Mouse (Mus musculus): ENCODE measurements around the gene Gm45808. TPM values are rescaled to one million over a fixed set of nuclear protein-coding genes. Genes with fewer than 3 reads are reported as not detected.
"Not testable (repeated sequence)": the region's sequence is repeated elsewhere in the genome, so short reads cannot be mapped to it uniquely, and the experiment has no call there.

Gene Gm45808
- polyA plus RNA-seq, 1 experiment from 2014 or later: not detected

- Histone ChIP-seq H3K9me3 (ENCODE audit: low read length) (no peaks in the 10 kb centered on the region), H3K27me3 (replicated peaks; ENCODE audit: insufficient read depth, low read length) (no peaks in the 10 kb centered on the region), H3K4me1 (ENCODE audit: insufficient read depth, low read depth, low read length) (peaks cover 9% of the 10 kb centered on the region), H3K27ac (ENCODE audit: low read length) (peak overlapping the region; percentile 79), H3K36me3 (ENCODE audit: insufficient read depth, low read length) (peaks cover 5% of the 10 kb centered on the region; the same call in 1 of the 2 replicates), H3K4me3 (ENCODE audit: low read depth, low read length) (peak overlapping the region; percentile 49), H3K4me2 (replicated peaks; ENCODE audit: low read depth, low read length) (peak overlapping the region; percentile 55), H3K9ac (replicated peaks; ENCODE audit: low read depth) (0 out of 2 replicates have a peak overlapping the region, but pooled peaks have one; percentile 41)
- TF ChIP-seq CTCF (IDR thresholded peaks at IDR 0.05): peak; percentile 49
- TF ChIP-seq EP300 (IDR thresholded peaks at IDR 0.05): no peak
- ATAC-seq (peak; percentile 52), DNase-seq (ENCODE audit: low spot score) (peak; percentile 93)
- WGBS: under 1% methylated on average over 28 of the region's 28 CpGs
Measured at GRCm38 (mm10) chr7:45521728-45522184, 35.1 kb upstream of the Gm45808 start.

DNA sequence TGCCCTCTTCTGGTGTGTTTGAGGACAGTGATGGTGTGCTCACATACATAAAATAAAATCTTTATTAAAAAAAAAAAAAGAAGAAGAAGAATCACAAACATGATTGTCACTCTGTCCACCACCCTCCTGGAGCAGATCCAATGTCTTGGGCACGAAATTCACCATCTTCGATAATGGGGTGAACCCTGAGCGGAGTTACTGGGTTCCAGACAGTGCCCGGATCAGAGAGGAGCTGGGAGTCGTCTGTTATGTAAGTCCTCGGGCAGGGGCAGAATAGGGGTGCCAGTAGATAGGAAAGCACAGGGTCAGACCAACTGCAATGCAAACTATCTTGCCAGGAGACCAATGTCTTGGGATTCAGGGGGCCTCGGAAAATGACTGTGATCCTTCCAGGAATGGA is 34.0 kb upstream of the Gm45808 start:
- Histone ChIP-seq H3K9me3 (ENCODE audit: low read length) (no peaks in the 10 kb centered on the region), H3K4me2 (replicated peaks; ENCODE audit: low read depth, low read length) (no peak overlapping the region), H3K4me1 (ENCODE audit: insufficient read depth, low read depth, low read length) (peaks cover 9% of the 10 kb centered on the region), H3K9ac (replicated peaks; ENCODE audit: low read depth) (no peak overlapping the region), H3K36me3 (ENCODE audit: insufficient read depth, low read length) (peaks cover 5% of the 10 kb centered on the region; the same call in 1 of the 2 replicates), H3K27me3 (replicated peaks; ENCODE audit: insufficient read depth, low read length) (no peaks in the 10 kb centered on the region), H3K4me3 (ENCODE audit: low read depth, low read length) (no peak overlapping the region), H3K27ac (ENCODE audit: low read length) (no peak overlapping the region)
- DNase-seq (ENCODE audit: low spot score) (no peak), ATAC-seq (no peak)
- 90% methylated on average over 7 of the region's 7 CpGs for WGBS
- TF ChIP-seq EP300 (IDR thresholded peaks at IDR 0.05): no peak
- no peak for TF ChIP-seq CTCF (IDR thresholded peaks at IDR 0.05)

DNA sequence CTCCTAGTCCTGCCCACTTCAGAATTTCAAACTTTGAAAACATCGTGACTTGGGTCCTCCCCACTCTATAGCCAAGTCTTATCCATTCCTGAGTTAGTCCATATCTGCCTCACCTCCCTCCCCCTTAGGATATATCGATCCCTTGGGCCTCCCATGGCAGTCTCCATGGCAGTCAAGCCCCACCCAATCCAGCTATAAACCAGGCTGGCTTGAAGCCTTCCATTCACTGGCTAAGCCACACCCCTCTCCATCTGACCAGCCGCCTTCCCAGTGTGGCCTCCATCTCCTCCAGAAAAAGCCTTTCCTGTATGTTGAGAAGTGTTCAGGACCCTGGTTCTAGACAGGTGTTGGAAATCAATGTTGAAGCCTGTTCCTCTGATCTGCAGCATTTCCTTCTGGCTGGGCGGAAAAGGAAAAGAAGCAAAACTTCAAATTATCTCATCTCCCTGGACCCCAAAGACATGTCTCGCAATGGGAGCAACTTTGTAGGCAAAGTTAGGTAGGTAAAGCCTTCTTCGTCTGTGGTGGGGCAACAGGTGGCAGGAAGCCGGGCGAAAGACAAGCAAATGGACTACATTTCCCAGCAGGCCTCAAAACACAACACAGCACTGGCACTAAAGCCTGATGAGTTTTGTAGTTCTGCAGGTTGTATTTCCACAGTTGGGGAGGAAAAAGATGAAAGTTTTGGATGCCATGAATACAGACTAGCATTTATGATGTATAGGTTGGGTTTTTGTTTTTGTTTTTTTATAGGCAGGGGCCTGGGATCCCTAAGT is 32.9 kb upstream of the Gm45808 start:
- Histone ChIP-seq H3K4me1 (ENCODE audit: insufficient read depth, low read depth, low read length) (peaks cover 7% of the 10 kb centered on the region), H3K27me3 (replicated peaks; ENCODE audit: insufficient read depth, low read length) (no peaks in the 10 kb centered on the region), H3K4me3 (ENCODE audit: low read depth, low read length) (no peak overlapping the region), H3K9me3 (ENCODE audit: low read length) (no peaks in the 10 kb centered on the region), H3K36me3 (ENCODE audit: insufficient read depth, low read length) (peaks cover 5% of the 10 kb centered on the region; the same call in 1 of the 2 replicates), H3K27ac (ENCODE audit: low read length) (no peak overlapping the region), H3K4me2 (replicated peaks; ENCODE audit: low read depth, low read length) (no peak overlapping the region), H3K9ac (replicated peaks; ENCODE audit: low read depth) (no peak overlapping the region)
- DNase-seq (ENCODE audit: low spot score) (no peak), ATAC-seq (no peak)
- 78% methylated on average over 8 of the region's 8 CpGs for WGBS
- TF ChIP-seq EP300 (IDR thresholded peaks at IDR 0.05): no peak
- TF ChIP-seq CTCF (IDR thresholded peaks at IDR 0.05): no peak

- ATAC-seq (no peak), DNase-seq (ENCODE audit: low spot score) (no peak)
- WGBS: 88% methylated on average over 16 of the region's 16 CpGs
- Histone ChIP-seq H3K4me1 (ENCODE audit: insufficient read depth, low read depth, low read length) (peaks cover 5% of the 10 kb centered on the region; the same call in 1 of the 2 replicates), H3K4me2 (replicated peaks; ENCODE audit: low read depth, low read length) (no peak overlapping the region), H3K4me3 (ENCODE audit: low read depth, low read length) (no peak overlapping the region), H3K27ac (ENCODE audit: low read length) (no peak overlapping the region), H3K27me3 (replicated peaks; ENCODE audit: insufficient read depth, low read length) (no peaks in the 10 kb centered on the region), H3K9ac (replicated peaks; ENCODE audit: low read depth) (no peak overlapping the region), H3K9me3 (ENCODE audit: low read length) (no peaks in the 10 kb centered on the region), H3K36me3 (ENCODE audit: insufficient read depth, low read length) (peaks cover 5% of the 10 kb centered on the region; the same call in 1 of the 2 replicates)
- TF ChIP-seq EP300 (IDR thresholded peaks at IDR 0.05) (no peak), CTCF (IDR thresholded peaks at IDR 0.05) (no peak)
Measured at GRCm38 (mm10) chr7:45518618-45519017, 32.0 kb upstream of the Gm45808 start.

GRCm38 (mm10) chr7:45516846-45517245 is 30.2 kb upstream of the Gm45808 start:
- H3K4me3 ChIP-seq (ENCODE audit: low read depth, low read length); H3K9ac ChIP-seq (replicated peaks; ENCODE audit: low read depth); H3K9me3 ChIP-seq (ENCODE audit: low read length); H3K36me3 ChIP-seq (ENCODE audit: insufficient read depth, low read length); DNase-seq (ENCODE audit: low spot score); H3K4me2 ChIP-seq (replicated peaks; ENCODE audit: low read depth, low read length); H3K27ac ChIP-seq (ENCODE audit: low read length); H3K4me1 ChIP-seq (ENCODE audit: insufficient read depth, low read depth, low read length); H3K27me3 ChIP-seq (replicated peaks; ENCODE audit: insufficient read depth, low read length); ATAC-seq: not testable (repeated sequence)
- peak; percentile 44 for TF ChIP-seq CTCF (IDR thresholded peaks at IDR 0.05)
- WGBS: 60% methylated on average over 5 of the region's 5 CpGs

DNA sequence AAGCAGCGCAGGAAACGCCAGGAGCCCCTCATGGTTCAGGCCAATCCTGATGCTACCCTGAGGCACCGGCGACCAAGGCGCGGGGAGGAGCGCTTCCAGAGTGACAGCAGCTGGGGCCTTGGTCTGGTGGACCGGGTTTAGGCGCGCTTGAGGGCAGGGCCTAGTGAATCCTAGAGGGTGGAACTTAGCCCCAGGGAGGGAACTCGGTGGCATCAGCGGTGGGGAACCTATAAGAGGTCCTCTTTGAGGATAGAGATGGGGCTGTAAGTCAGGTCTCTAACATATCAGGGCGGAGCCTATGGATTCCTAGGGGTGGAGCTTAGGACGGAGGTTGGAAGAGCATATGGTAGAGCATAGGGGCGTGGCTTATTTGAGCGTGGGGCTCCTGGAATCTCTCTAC is 28.8 kb upstream of the Gm45808 start:
- DNase-seq (ENCODE audit: low spot score) (peak; percentile 81), ATAC-seq (peak; percentile 32)
- Histone ChIP-seq H3K9ac (replicated peaks; ENCODE audit: low read depth) (no peak overlapping the region), H3K36me3 (ENCODE audit: insufficient read depth, low read length) (no peaks in the 10 kb centered on the region), H3K4me1 (ENCODE audit: insufficient read depth, low read depth, low read length) (no peaks in the 10 kb centered on the region), H3K27me3 (replicated peaks; ENCODE audit: insufficient read depth, low read length) (no peaks in the 10 kb centered on the region), H3K9me3 (ENCODE audit: low read length) (no peaks in the 10 kb centered on the region), H3K4me2 (replicated peaks; ENCODE audit: low read depth, low read length) (peak overlapping the region; percentile 14; the same call in 1 of the 2 replicates), H3K4me3 (ENCODE audit: low read depth, low read length) (no peak overlapping the region), H3K27ac (ENCODE audit: low read length) (no peak overlapping the region)
- TF ChIP-seq EP300 (IDR thresholded peaks at IDR 0.05) (no peak), CTCF (IDR thresholded peaks at IDR 0.05) (no peak)
- WGBS: 39% methylated on average over 16 of the region's 16 CpGs
